Mouse (Mus musculus) forebrain, embryonic 14.5 days (tissue): Measurements from ENCODE around the gene Nmd3. TPM values are rescaled to one million over a fixed set of nuclear protein-coding genes. Genes with fewer than 3 reads are reported as not detected.
A peak's percentile ranks its signal among the peaks of the same experiment; 100 is the strongest.

ENCODE experiments used
- ATAC-seq: fragments of 200-750 bp; cut with Nextera tagmentation; 2 replicates; pipeline ENCODE4 v1.8.0; 2017; ENCODE audit warnings: mild to moderate bottlenecking, moderate library complexity
- DNase-seq: peaks from one replicate; pipeline ENCODE4 v3.0.0-alpha.2; 2015; ENCODE audit warnings: low spot score
- H3K27ac ChIP-seq: fragments of 300-500 bp; sonication (generic); 2 replicates; pipeline ENCODE4 v1.5.1; 2014; ENCODE audit warnings: low read depth, mild to moderate bottlenecking, control low read depth, low read length, moderate library complexity
- H3K27me3 ChIP-seq: fragments of 300-500 bp; sonication (generic); replicated peaks from 2 replicates; pipeline ENCODE4 v1.6.1; 2014; ENCODE audit warnings: low read length, control low read depth, mixed read lengths; ENCODE audit not compliant: control insufficient read depth, insufficient read depth
- H3K36me3 ChIP-seq: fragments of 300-500 bp; sonication (generic); 2 replicates; pipeline ENCODE4 v1.6.1; 2014; ENCODE audit warnings: low read length, control low read depth; ENCODE audit not compliant: control insufficient read depth, insufficient read depth
- H3K4me1 ChIP-seq: fragments of 300-500 bp; sonication (generic); 2 replicates; pipeline ENCODE4 v1.6.1; 2014; ENCODE audit warnings: antibody characterized with exemption, low read length, control low read depth; ENCODE audit not compliant: control insufficient read depth, insufficient read depth
- H3K4me2 ChIP-seq: fragments of 300-500 bp; sonication (generic); 2 replicates; pipeline ENCODE4 v1.6.1; 2014; ENCODE audit warnings: mild to moderate bottlenecking, control low read depth, low read length
- H3K4me3 ChIP-seq: fragments of 300-500 bp; sonication (generic); 2 replicates; pipeline ENCODE4 v1.5.1; 2014; ENCODE audit warnings: low read depth, low read length, control low read depth
- H3K9ac ChIP-seq: fragments of 300-500 bp; sonication (generic); 2 replicates; pipeline ENCODE4 v1.6.1; 2014; ENCODE audit warnings: mild to moderate bottlenecking, low read length, control low read depth, moderate library complexity
- H3K9me3 ChIP-seq: fragments of 300-500 bp; sonication (generic); replicated peaks from 2 replicates; pipeline ENCODE4 v1.6.1; 2016; ENCODE audit warnings: low read length, control low read depth, mixed read lengths; ENCODE audit not compliant: control insufficient read depth
- WGBS: fragments of 180-500 bp; shearing (Covaris S2); extraction: QIAGEN DNeasy Blood & Tissue Kit; methylation state at CpG from one replicate; pipeline ENCODE4 v1.1.7; 2014; 5-methylcytosine and 5-hydroxymethylcytosine counted together
- polyA plus RNA-seq: library from polyadenylated mRNA; unstranded; fragments of >200 nt; fragmentation: Nextera tagmentation; extraction: Ambion mirVana; gene quantifications from 2 replicates; pipeline ENCODE4 v1.2.1, GENCODE M21; 2014

The Nmd3 gene
- polyA plus RNA-seq, 1 experiment from 2014 or later = 136 TPM

GRCm38 (mm10) chr3:69711907-69712600, 9.7 kb upstream of the Nmd3 start:
- no peak overlapping the region for H3K4me3 ChIP-seq
- DNase-seq (no peak), ATAC-seq (no peak)
- no peaks in the 10 kb centered on the region for H3K9me3 ChIP-seq
- H3K27me3 ChIP-seq = 0 out of 2 replicates have a peak, but pooled peaks cover 18% of the 10 kb centered on the region
- no peak overlapping the region for H3K9ac ChIP-seq
- WGBS = 47% methylated on average over 8 of the region's 8 CpGs
- no peak overlapping the region for H3K27ac ChIP-seq
- H3K4me1 ChIP-seq = peaks cover 5% of the 10 kb centered on the region; the same call in 1 of the 2 replicates
- H3K36me3 ChIP-seq = no peaks in the 10 kb centered on the region
- no peak overlapping the region for H3K4me2 ChIP-seq

GRCm38 (mm10) chr3:69717476-69717875, 4.3 kb upstream of the Nmd3 start:
- H3K4me2 ChIP-seq = no peak overlapping the region
- H3K4me3 ChIP-seq = no peak overlapping the region
- H3K27me3 ChIP-seq = 0 out of 2 replicates have a peak, but pooled peaks cover 3% of the 10 kb centered on the region
- no peaks in the 10 kb centered on the region for H3K9me3 ChIP-seq
- no peaks in the 10 kb centered on the region for H3K36me3 ChIP-seq
- no peak overlapping the region for H3K27ac ChIP-seq
- peak; percentile 53 for DNase-seq
- no peak overlapping the region for H3K9ac ChIP-seq
- no peak for ATAC-seq
- WGBS = 62% methylated on average over 6 of the region's 6 CpGs
- no peaks in the 10 kb centered on the region for H3K4me1 ChIP-seq

- no peaks in the 10 kb centered on the region for H3K4me1 ChIP-seq
- H3K4me3 ChIP-seq = peak overlapping the region; percentile 96
- under 1% methylated on average over 56 of the region's 58 CpGs for WGBS
- H3K27me3 ChIP-seq = no peaks in the 10 kb centered on the region
- peak; percentile 58 for DNase-seq
- H3K36me3 ChIP-seq = no peaks in the 10 kb centered on the region
- H3K27ac ChIP-seq = peak overlapping the region; percentile 80
- H3K9ac ChIP-seq = peak overlapping the region; percentile 91
- peak; percentile 85 for ATAC-seq
- no peaks in the 10 kb centered on the region for H3K9me3 ChIP-seq
- peak overlapping the region; percentile 88 for H3K4me2 ChIP-seq
Measured at GRCm38 (mm10) chr3:69722187-69722867, 542 bp downstream of the Nmd3 start.

- peaks cover 2% of the 10 kb centered on the region; the same call in 1 of the 2 replicates for H3K36me3 ChIP-seq
- no peaks in the 10 kb centered on the region for H3K9me3 ChIP-seq
- no peak for DNase-seq
- ATAC-seq = no peak
- H3K27me3 ChIP-seq = no peaks in the 10 kb centered on the region
- peak overlapping the region; percentile 91 for H3K9ac ChIP-seq
- H3K4me1 ChIP-seq = no peaks in the 10 kb centered on the region
- peak overlapping the region; percentile 96 for H3K4me3 ChIP-seq
- H3K4me2 ChIP-seq = peak overlapping the region; percentile 88
- no peak overlapping the region for H3K27ac ChIP-seq
- 16% methylated on average over 7 of the region's 7 CpGs for WGBS
Measured at GRCm38 (mm10) chr3:69723161-69723560, 1.4 kb downstream of the Nmd3 start.

GRCm38 (mm10) chr3:69730930-69731329, 9.1 kb downstream of the Nmd3 start:
- no peak overlapping the region for H3K4me3 ChIP-seq
- H3K27ac ChIP-seq = no peak overlapping the region
- no peaks in the 10 kb centered on the region for H3K27me3 ChIP-seq
- DNase-seq (no peak), ATAC-seq (no peak)
- peaks cover 48% of the 10 kb centered on the region for H3K36me3 ChIP-seq
- no peak overlapping the region for H3K9ac ChIP-seq
- H3K4me1 ChIP-seq = no peaks in the 10 kb centered on the region
- no peak overlapping the region for H3K4me2 ChIP-seq
- H3K9me3 ChIP-seq = no peaks in the 10 kb centered on the region

- Histone ChIP-seq H3K4me2 (no peak overlapping the region), H3K9ac (no peak overlapping the region), H3K4me3 (no peak overlapping the region), H3K36me3 (peaks cover 59% of the 10 kb centered on the region), H3K27me3 (no peaks in the 10 kb centered on the region), H3K27ac (no peak overlapping the region), H3K4me1 (no peaks in the 10 kb centered on the region), H3K9me3 (no peaks in the 10 kb centered on the region)
- ATAC-seq = no peak
- no peak for DNase-seq
- 93% methylated on average over 2 of the region's 2 CpGs for WGBS
Measured at GRCm38 (mm10) chr3:69733939-69734338, 12.2 kb downstream of the Nmd3 start.

GRCm38 (mm10) chr3:69755192-69755591, 33.4 kb downstream of the Nmd3 start:
- no peaks in the 10 kb centered on the region for H3K27me3 ChIP-seq
- no peaks in the 10 kb centered on the region for H3K9me3 ChIP-seq
- H3K36me3 ChIP-seq = peaks cover 63% of the 10 kb centered on the region
- ATAC-seq (no peak), DNase-seq (no peak)
- 86% methylated on average over 3 of the region's 3 CpGs for WGBS
- H3K27ac ChIP-seq = no peak overlapping the region
- no peak overlapping the region for H3K4me2 ChIP-seq
- no peak overlapping the region for H3K4me3 ChIP-seq
- H3K4me1 ChIP-seq = no peaks in the 10 kb centered on the region
- H3K9ac ChIP-seq = no peak overlapping the region

GRCm38 (mm10) chr3:69755968-69756367, 34.2 kb downstream of the Nmd3 start:
- Histone ChIP-seq H3K27me3 (no peaks in the 10 kb centered on the region), H3K4me2 (no peak overlapping the region)

GRCm38 (mm10) chr3:69756499-69756898, 34.7 kb downstream of the Nmd3 start:
- Histone ChIP-seq H3K9me3 (no peaks in the 10 kb centered on the region), H3K4me2 (no peak overlapping the region), H3K27me3 (no peaks in the 10 kb centered on the region), H3K4me3 (no peak overlapping the region), H3K36me3 (peaks cover 52% of the 10 kb centered on the region), H3K27ac (no peak overlapping the region), H3K9ac (no peak overlapping the region), H3K4me1 (no peaks in the 10 kb centered on the region)
- WGBS = 29% methylated on average over 7 of the region's 7 CpGs
- ATAC-seq = peak; percentile 60; the same call in 1 of the 2 replicates
- peak; percentile 90 for DNase-seq

More at GRCm38 (mm10) chr3:69755968-69756367, 34.2 kb downstream of the Nmd3 start:
- Histone ChIP-seq H3K9me3 (no peaks in the 10 kb centered on the region), H3K4me3 (no peak overlapping the region), H3K36me3 (peaks cover 56% of the 10 kb centered on the region), H3K9ac (no peak overlapping the region), H3K4me1 (no peaks in the 10 kb centered on the region), H3K27ac (no peak overlapping the region)
- 83% methylated on average over 3 of the region's 3 CpGs for WGBS
- no peak for DNase-seq
- ATAC-seq = peak; percentile 20; the same call in 1 of the 2 replicates
